Mouse (Mus musculus) sigmoid colon, adult 10 weeks (tissue): ENCODE data around the gene Ahcy. TPM values are rescaled to one million over a fixed set of nuclear protein-coding genes. Genes with fewer than 3 reads are reported as not detected.

Experiments
- polyA plus RNA-seq: library from polyadenylated mRNA; stranded (reverse); fragments of 350-450 nt; fragmentation: Illumina TruSeq; extraction: RNeasy Lipid Tissue Mini Kit (QIAGEN cat#74804); gene quantifications from one replicate; pipeline ENCODE4 v1.2.3, GENCODE M21; 2014; ENCODE audit warnings: low read depth, low replicate concordance

Gene Ahcy
- polyA plus RNA-seq: 50.9 TPM

GRCm38 (mm10) chr2:155073978-155074765 lies at the start of gene Ahcy:
Gene Ahcy, minus strand, starts transcription at chr2:155074497.

GRCm38 (mm10) chr2:155018251-155018755 lies 56.0 kb downstream of the Ahcy start, which contains the start of gene Gm14226:
Gene Gm14226, plus strand, starts transcription at chr2:155018266.

Other genes starting within 250 kb of the Ahcy start
- gene Eif2s2, start 181.6 kb downstream of the Ahcy start, polyA plus RNA-seq: 1,088 TPM
- not detected for gene Gm14226, start 56.2 kb downstream of the Ahcy start, polyA plus RNA-seq
- 143 TPM for gene Itch, start 59.0 kb upstream of the Ahcy start, polyA plus RNA-seq
- 217 TPM for gene Dynlrb1, start 162.0 kb upstream of the Ahcy start, polyA plus RNA-seq
- 0.60 TPM for gene Map1lc3a, start 201.8 kb upstream of the Ahcy start, polyA plus RNA-seq